Mouse (Mus musculus) megakaryocyte, embryonic 14.5 days (primary cell): Measurements from ENCODE around the gene Degs2.

ENCODE experiments used
- FLI1 ChIP-seq: IDR thresholded peaks from 2 replicates; pipeline ENCODE4 v1.6.1; 2012; ENCODE audit warnings: low read length, inconsistent platforms, mixed read lengths
- GATA1 ChIP-seq: IDR thresholded peaks from 3 replicates; pipeline ENCODE4 v1.6.1; 2012; ENCODE audit warnings: mixed read lengths, low read length, inconsistent platforms, borderline replicate concordance

DNA sequence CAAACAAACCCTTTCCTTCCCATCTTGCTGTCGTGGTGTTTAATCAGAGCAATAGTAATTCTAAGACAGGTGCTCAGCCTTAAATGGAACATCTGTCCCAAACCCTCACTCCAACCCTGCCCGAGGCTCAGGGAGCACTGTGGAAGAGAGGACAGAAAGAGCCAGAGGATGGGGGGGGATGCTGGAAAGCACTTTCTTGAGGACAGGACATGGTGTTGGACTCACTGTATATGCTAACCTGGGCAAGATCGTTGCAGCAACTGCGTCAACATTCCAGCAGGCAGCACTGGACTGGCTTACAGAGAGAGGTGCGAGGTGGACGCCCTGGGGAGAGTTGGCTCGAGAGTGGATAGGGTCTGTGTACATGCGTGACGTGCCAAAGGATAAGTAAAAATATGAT is 47.3 kb upstream of the Degs2 start:
- TF ChIP-seq GATA1: no peak
- no peak for TF ChIP-seq FLI1
